Mouse (Mus musculus) cortical plate, adult 2 months (tissue): ENCODE data around the gene Zfp638.
"Not testable (repeated sequence)": the region's sequence is repeated elsewhere in the genome, so short reads cannot be mapped to it uniquely, and the experiment has no call there.

Source experiments
- CTCF ChIP-seq: fragments of 200-500 bp; IDR thresholded peaks from 2 replicates; pipeline ENCODE4 v1.5.1; 2011; ENCODE audit warnings: mild to moderate bottlenecking, control low read depth, low read length; ENCODE audit not compliant: insufficient read depth; ENCODE audit errors: extremely low read depth
- POLR2A ChIP-seq: fragments of 200-500 bp; IDR thresholded peaks from 2 replicates; pipeline ENCODE4 v1.6.1; 2011; ENCODE audit warnings: mild to moderate bottlenecking, low read length, control low read depth; ENCODE audit not compliant: insufficient read depth; ENCODE audit errors: extremely low read depth

DNA sequence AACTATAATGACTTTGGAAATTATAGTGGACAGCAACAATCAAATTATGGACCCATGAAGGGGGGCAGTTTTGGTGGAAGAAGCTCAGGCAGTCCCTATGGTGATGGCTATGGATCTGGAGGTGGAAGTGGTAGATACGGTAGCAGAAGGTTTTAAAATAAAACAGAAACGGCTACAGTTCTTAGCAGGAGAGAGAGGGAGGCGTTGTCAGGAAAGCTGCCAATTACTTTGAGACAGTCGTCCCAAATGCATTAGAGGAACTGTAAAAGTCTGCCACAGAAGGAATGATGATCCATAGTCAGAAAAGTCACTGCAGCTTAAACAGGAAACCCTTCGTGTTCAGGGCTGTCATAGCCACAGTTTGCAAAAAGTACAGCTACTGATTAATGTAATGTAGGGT lies 165.6 kb downstream of the Zfp638 start:
- not testable (repeated sequence) for TF ChIP-seq POLR2A, CTCF
